Comparison of ENCODE assay signal across 8 mouse cellular contexts in the genomic region with DNA sequence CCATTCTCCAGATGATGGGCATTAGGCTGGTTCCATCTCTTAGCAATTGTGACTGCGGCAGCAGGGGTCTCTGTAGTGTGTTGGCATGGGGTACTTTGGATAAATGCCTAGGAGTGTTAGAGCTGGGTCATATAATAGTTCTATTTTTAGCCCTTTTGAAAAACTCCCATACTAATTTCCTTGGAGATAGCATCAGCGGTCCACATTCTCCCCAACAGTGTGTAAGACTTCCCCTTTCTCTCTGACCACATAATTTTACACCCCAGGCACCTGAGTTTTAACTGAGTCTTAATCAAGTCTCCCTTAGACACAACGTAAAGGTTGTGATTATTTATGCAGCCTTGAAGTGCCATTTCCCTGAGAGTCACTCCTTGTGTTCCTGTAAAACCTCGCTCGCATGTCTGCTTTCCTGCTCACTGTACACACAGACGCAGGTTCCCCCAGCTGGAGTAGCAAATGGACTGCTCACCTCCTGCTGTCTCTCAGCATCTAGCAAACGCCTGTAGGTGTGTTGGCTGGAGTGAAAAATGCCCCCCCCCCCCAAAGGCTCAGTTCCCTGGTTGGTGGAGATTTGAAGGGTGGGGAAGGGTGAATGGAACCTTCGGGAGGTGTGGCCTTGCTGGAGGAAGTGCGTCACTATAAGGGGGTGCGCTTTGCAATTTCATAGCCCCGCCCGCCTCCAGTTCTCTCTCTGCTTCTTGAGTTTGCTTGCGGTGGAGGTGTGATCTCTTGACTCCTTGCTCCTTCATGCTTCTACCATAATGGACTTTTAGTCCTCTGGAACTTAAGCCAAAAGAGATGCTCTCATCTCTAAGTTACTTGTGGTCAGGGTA.
A peak's percentile ranks its signal among the peaks of the same experiment; 100 is the strongest.
DNase-seq lines count a peak whose midpoint lies in the region; ATAC-seq and TF ChIP-seq lines count a peak whose summit lies in the region.

No protein-coding gene starts in this region.

- TF ChIP-seq POLR2A in myocyte (IDR thresholded peaks at IDR 0.05; ENCODE audit: insufficient read length, low read depth), result no peak

- peaks cover 15% of the 10 kb centered on the region for H3K4me1 ChIP-seq in heart, embryonic 16.5 days (ENCODE audit: control insufficient read depth, insufficient read depth, low read length)
- H3K4me1 ChIP-seq in heart, embryonic 11.5 days (ENCODE audit: control insufficient read depth, insufficient read depth, low read length), result peaks cover 8% of the 10 kb centered on the region
- peaks cover 18% of the 10 kb centered on the region for H3K4me1 ChIP-seq in hindbrain, embryonic 16.5 days (ENCODE audit: control insufficient read depth, insufficient read depth, low read depth, low read length)

- 53% methylated on average over 13 of the region's 13 CpGs for WGBS in heart, embryonic 16.5 days
- WGBS in heart, embryonic 11.5 days (ENCODE audit: insufficient replicate concordance), result 75% methylated on average over 13 of the region's 13 CpGs
- 64% methylated on average over 13 of the region's 13 CpGs for WGBS in hindbrain, embryonic 16.5 days

- peak overlapping the region; percentile 9; the same call in 1 of the 2 replicates for H3K27ac ChIP-seq in heart, embryonic 16.5 days (ENCODE audit: low read length)
- H3K27ac ChIP-seq in heart, embryonic 11.5 days (ENCODE audit: low read depth, low read length), result no peak overlapping the region
- H3K27ac ChIP-seq in hindbrain, embryonic 16.5 days (ENCODE audit: low read depth, low read length), result peak overlapping the region; percentile 72

- no peaks in the 10 kb centered on the region for H3K79me2 ChIP-seq in myocyte (ENCODE audit: control insufficient read depth, insufficient read depth)

- no peak overlapping the region for H3ac ChIP-seq in myocyte (ENCODE audit: control insufficient read depth, insufficient read length)

- H3K9ac ChIP-seq in heart, embryonic 16.5 days (ENCODE audit: low read length), result 0 out of 2 replicates have a peak overlapping the region, but pooled peaks have one; percentile 31
- no peak overlapping the region for H3K9ac ChIP-seq in heart, embryonic 11.5 days (ENCODE audit: low read depth, low read length)
- H3K9ac ChIP-seq in hindbrain, embryonic 16.5 days (ENCODE audit: low read depth, low read length), result no peak overlapping the region

- H3K4me3 ChIP-seq in heart, embryonic 16.5 days (ENCODE audit: low read length), result peak overlapping the region; percentile 15; the same call in 1 of the 2 replicates
- no peak overlapping the region for H3K4me3 ChIP-seq in heart, embryonic 11.5 days (ENCODE audit: low read depth, low read length)
- H3K4me3 ChIP-seq in hindbrain, embryonic 16.5 days (ENCODE audit: low read length), result no peak overlapping the region
- no peak overlapping the region for H3K4me3 ChIP-seq in myocyte

- peak overlapping the region; percentile 44 for H3K4me2 ChIP-seq in heart, embryonic 16.5 days (ENCODE audit: low read depth, low read length)
- H3K4me2 ChIP-seq in heart, embryonic 11.5 days, result no peak overlapping the region; the same call in 1 of the 2 replicates
- peak overlapping the region; percentile 34 for H3K4me2 ChIP-seq in hindbrain, embryonic 16.5 days (ENCODE audit: low read length)
- peak overlapping the region; percentile 63 for H3K4me2 ChIP-seq in myocyte (ENCODE audit: low read depth)

- ATAC-seq in heart, embryonic 16.5 days (replicated peaks; ENCODE audit: extremely low read depth, insufficient read depth, low FRiP score), result no peak
- no peak for ATAC-seq in heart, embryonic 11.5 days (replicated peaks; ENCODE audit: insufficient number of reproducible peaks, low FRiP score, low TSS enrichment)
- ATAC-seq in activated CD4-positive, CD25-positive, alpha-beta regulatory T cell, adult 4 months, result peak; percentile 96
- peak; percentile 66; the same call in 1 of the 2 replicates for ATAC-seq in hindbrain, embryonic 16.5 days

- peaks cover 2% of the 10 kb centered on the region; the same call in 1 of the 2 replicates for H3K9me3 ChIP-seq in heart, embryonic 16.5 days (replicated peaks; ENCODE audit: control insufficient read depth, low read length)
- H3K9me3 ChIP-seq in heart, embryonic 11.5 days (replicated peaks; ENCODE audit: control insufficient read depth, low read length), result no peaks in the 10 kb centered on the region
- no peaks in the 10 kb centered on the region for H3K9me3 ChIP-seq in hindbrain, embryonic 16.5 days (ENCODE audit: control insufficient read depth, low read length)

- DNase-seq in B cell, adult 2 months, result peak; percentile 70 to 78
- DNase-seq in embryo, embryonic 10.5 days (ENCODE audit: low spot score), result no peak
- no peak for DNase-seq in yolk sac, embryonic 10.5 days (ENCODE audit: low spot score)

- no peaks in the 10 kb centered on the region for H3K36me3 ChIP-seq in heart, embryonic 16.5 days (ENCODE audit: control insufficient read depth, insufficient read depth)
- no peaks in the 10 kb centered on the region for H3K36me3 ChIP-seq in heart, embryonic 11.5 days (ENCODE audit: control insufficient read depth, insufficient read depth, low read length)
- H3K36me3 ChIP-seq in hindbrain, embryonic 16.5 days (ENCODE audit: control insufficient read depth, insufficient read depth, low read length), result no peaks in the 10 kb centered on the region
- H3K36me3 ChIP-seq in myocyte (ENCODE audit: control insufficient read depth, insufficient read depth), result no peaks in the 10 kb centered on the region

- no peaks in the 10 kb centered on the region for H3K27me3 ChIP-seq in heart, embryonic 16.5 days (ENCODE audit: control insufficient read depth, insufficient read depth, low read length)
- H3K27me3 ChIP-seq in heart, embryonic 11.5 days (ENCODE audit: control insufficient read depth, insufficient read depth, low read length), result no peaks in the 10 kb centered on the region
- H3K27me3 ChIP-seq in hindbrain, embryonic 16.5 days (replicated peaks; ENCODE audit: control insufficient read depth, insufficient read depth, low read length), result no peaks in the 10 kb centered on the region
- H3K27me3 ChIP-seq in myocyte (ENCODE audit: control insufficient read depth, insufficient read depth, insufficient read length), result no peaks in the 10 kb centered on the region

TF ChIP-seq in myocyte, 11 proteins besides CTCF, POLR2A, EP300 and RAD21:
- TF ChIP-seq POLR2AphosphoS2 (IDR thresholded peaks at IDR 0.05; ENCODE audit: insufficient read length, low read depth) (no peak), TCF12 (IDR thresholded peaks at IDR 0.05; ENCODE audit: insufficient read depth, poor library complexity, severe bottlenecking) (no peak), USF1 (IDR thresholded peaks at IDR 0.05; ENCODE audit: low read depth) (no peak), MYOG (IDR thresholded peaks at IDR 0.05; ENCODE audit: control insufficient read depth in 1 of 3, insufficient read depth in 1 of 3, insufficient read length in 2 of 3, low read depth in 2 of 3) (no peak), MYOD1 (IDR thresholded peaks at IDR 0.05; ENCODE audit: control insufficient read depth in 1 of 3, insufficient read length in 2 of 3, low read depth in 2 of 3) (no peak), TCF3 (IDR thresholded peaks at IDR 0.05; ENCODE audit: insufficient read length, low read depth) (no peak), MAX (IDR thresholded peaks at IDR 0.05; ENCODE audit: low read depth) (no peak), E2F4 (IDR thresholded peaks at IDR 0.05; ENCODE audit: insufficient read depth) (no peak), CEBPB (IDR thresholded peaks at IDR 0.05; ENCODE audit: insufficient read depth, poor library complexity, severe bottlenecking) (no peak), SRF (IDR thresholded peaks at IDR 0.05; ENCODE audit: control insufficient read depth, insufficient read length, low read depth) (no peak), REST (IDR thresholded peaks at IDR 0.05; ENCODE audit: insufficient read depth, insufficient read length) (no peak)

Comparison
In these comparisons a context has a peak if more than half of its experiments do, and no peak if none do; other contexts are left out.
1. ATAC-seq: peak in activated CD4-positive, CD25-positive, alpha-beta regulatory T cell, adult 4 months (single experiment) and hindbrain, embryonic 16.5 days (single experiment); none in heart, embryonic 16.5 days (single experiment) and heart, embryonic 11.5 days (single experiment).
2. DNase-seq: peak in B cell, adult 2 months (2 of 2); none in embryo, embryonic 10.5 days (single experiment) and yolk sac, embryonic 10.5 days (single experiment).